Mouse (Mus musculus) limb, embryonic 13.5 days (tissue): ENCODE measurements around the gene Olfr749. TPM values are rescaled to one million over a fixed set of nuclear protein-coding genes. Genes with fewer than 3 reads are reported as not detected.
"Not testable (repeated sequence)": the region's sequence is repeated elsewhere in the genome, so short reads cannot be mapped to it uniquely, and the experiment has no call there.

Experiments
- ATAC-seq: fragments of 200-750 bp; cut with Nextera tagmentation; 2 replicates; pipeline ENCODE4 v1.8.0; 2017; ENCODE audit warnings: low read depth, moderate number of reproducible peaks, moderate TSS enrichment; ENCODE audit not compliant: low FRiP score
- H3K27ac ChIP-seq: fragments of 300-500 bp; sonication (generic); 2 replicates; pipeline ENCODE4 v1.5.1; 2015; ENCODE audit warnings: inconsistent platforms, mild to moderate bottlenecking, moderate library complexity
- H3K27me3 ChIP-seq: fragments of 300-500 bp; sonication (generic); 2 replicates; pipeline ENCODE4 v1.6.1; 2015; ENCODE audit warnings: mild to moderate bottlenecking, inconsistent platforms
- H3K36me3 ChIP-seq: fragments of 300-500 bp; sonication (generic); 2 replicates; pipeline ENCODE4 v1.6.1; 2015; ENCODE audit warnings: inconsistent platforms, mild to moderate bottlenecking, moderate library complexity
- H3K4me1 ChIP-seq: fragments of 300-500 bp; sonication (generic); 2 replicates; pipeline ENCODE4 v1.6.1; 2015; ENCODE audit warnings: inconsistent platforms
- H3K4me2 ChIP-seq: fragments of 300-500 bp; sonication (generic); replicated peaks from 2 replicates; pipeline ENCODE4 v1.6.1; 2015; ENCODE audit warnings: inconsistent platforms, mild to moderate bottlenecking, moderate library complexity
- H3K4me3 ChIP-seq: fragments of 300-500 bp; sonication (generic); 2 replicates; pipeline ENCODE4 v1.5.1; 2015; ENCODE audit warnings: moderate library complexity, mild to moderate bottlenecking, inconsistent platforms
- H3K9ac ChIP-seq: fragments of 300-500 bp; sonication (generic); 2 replicates; pipeline ENCODE4 v1.6.1; 2015; ENCODE audit warnings: mild to moderate bottlenecking, inconsistent platforms
- H3K9me3 ChIP-seq: fragments of 300-500 bp; sonication (generic); 2 replicates; pipeline ENCODE4 v1.6.1; 2016; ENCODE audit warnings: inconsistent platforms
- WGBS: fragments of 180-500 bp; shearing (Covaris S2); methylation state at CpG from one replicate; pipeline ENCODE4 v1.1.7; 2015; 5-methylcytosine and 5-hydroxymethylcytosine counted together
- polyA plus RNA-seq: library from polyadenylated mRNA; unstranded; fragments of >200 nt; fragmentation: Nextera tagmentation; extraction: Ambion mirVana; gene quantifications from 2 replicates; pipeline ENCODE4 v1.2.1, GENCODE M21; 2015

The Olfr749 gene
- not detected in 2 replicates for polyA plus RNA-seq

DNA sequence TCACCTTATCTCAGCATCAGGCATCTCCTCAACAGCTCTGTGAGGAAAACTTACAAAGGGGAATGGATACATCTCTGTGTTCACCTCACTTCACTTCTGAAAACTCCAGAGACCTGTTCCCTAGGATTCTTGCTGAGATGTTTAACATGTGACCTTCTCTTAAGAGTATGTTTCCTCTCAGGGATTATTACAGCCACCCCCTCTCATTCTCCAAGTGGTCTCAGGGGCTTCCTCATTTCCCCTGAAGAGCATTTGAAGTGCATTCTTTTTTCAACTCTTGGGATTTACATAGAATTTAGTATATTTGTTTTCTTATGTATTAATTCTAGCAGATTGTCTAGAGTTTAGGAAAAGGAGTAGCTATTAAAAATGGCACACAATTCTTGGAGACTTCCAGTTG, at the start of gene Olfr749:
Gene Olfr749, minus strand, starts transcription at position 101 of the 400 bp plus-strand sequence.
- H3K9ac ChIP-seq: no peak within 1 kb of the TSS
- H3K36me3 ChIP-seq: no peaks in the 10 kb centered on the region
- no peaks in the 10 kb centered on the region for H3K9me3 ChIP-seq
- ATAC-seq: no peak
- H3K4me1 ChIP-seq: no peaks in the 10 kb centered on the region
- H3K4me2 ChIP-seq: no peak within 1 kb of the TSS
- no peak within 1 kb of the TSS for H3K27ac ChIP-seq
- no peak within 1 kb of the TSS for H3K4me3 ChIP-seq
- H3K27me3 ChIP-seq: no peaks in the 10 kb centered on the region

DNA sequence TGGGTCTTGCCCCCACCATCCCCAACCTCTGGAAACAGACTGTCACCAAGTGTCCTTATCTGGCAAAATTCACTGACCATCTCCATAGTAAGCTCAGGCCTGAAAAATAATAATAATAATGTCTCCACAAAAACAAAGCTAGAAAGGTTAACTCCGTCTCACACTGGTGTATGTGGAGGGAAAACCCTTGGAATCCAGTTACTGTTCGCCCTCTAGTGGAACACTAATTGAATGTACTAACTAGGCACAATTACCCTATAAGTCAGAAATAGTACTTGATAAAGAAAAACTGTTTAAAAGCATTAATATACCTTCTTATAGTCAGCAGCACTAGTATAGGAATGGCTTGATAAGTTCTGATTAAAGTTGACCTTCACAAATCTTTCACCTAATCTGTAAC, 43.3 kb upstream of the Olfr749 start:
- WGBS: 9% methylated on average over 2 of the region's 2 CpGs

DNA sequence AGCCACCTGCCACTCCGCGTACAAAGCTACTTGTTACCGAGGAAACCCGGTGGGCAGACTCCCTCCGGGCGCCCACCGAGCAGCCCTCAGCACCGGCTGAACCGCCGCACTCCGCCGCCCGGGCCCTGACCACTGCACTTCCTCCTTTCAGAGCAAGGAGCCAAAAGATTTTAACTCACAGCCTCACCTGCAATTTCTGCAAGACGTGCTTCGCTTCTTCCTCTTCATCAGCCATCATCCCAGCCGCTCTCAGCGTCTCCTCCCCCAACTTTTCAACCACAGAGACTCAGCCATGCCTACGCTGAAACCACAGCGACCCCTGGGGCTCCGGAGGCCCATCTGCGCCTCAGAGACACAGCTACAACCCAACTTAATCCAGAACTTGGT, 40.4 kb upstream of the Olfr749 start, which contains the start of gene Ttc5:
Gene Ttc5, minus strand, starts transcription at position 269 of the 387 bp plus-strand sequence.
- Histone ChIP-seq H3K27me3 (no peaks in the 10 kb centered on the region), H3K9me3 (no peaks in the 10 kb centered on the region), H3K9ac (peak within 1 kb of the TSS; percentile 81), H3K36me3 (peaks cover 22% of the 10 kb centered on the region), H3K4me2 (peak within 1 kb of the TSS; percentile 71), H3K4me3 (peak within 1 kb of the TSS; percentile 80), H3K4me1 (peaks cover 7% of the 10 kb centered on the region), H3K27ac (peak within 1 kb of the TSS; percentile 40; the same call in 1 of the 2 replicates)
- ATAC-seq: peak; percentile 95
- 1% methylated on average over 21 of the region's 21 CpGs for WGBS

More for the DNA sequence above, 43.3 kb upstream of the Olfr749 start:
- no peak overlapping the region for H3K9ac ChIP-seq
- no peaks in the 10 kb centered on the region for H3K9me3 ChIP-seq
- peaks cover 7% of the 10 kb centered on the region for H3K4me1 ChIP-seq
- ATAC-seq: no peak
- no peak overlapping the region for H3K4me3 ChIP-seq
- H3K36me3 ChIP-seq: no peaks in the 10 kb centered on the region
- H3K4me2 ChIP-seq: no peak overlapping the region
- no peaks in the 10 kb centered on the region for H3K27me3 ChIP-seq
- H3K27ac ChIP-seq: no peak overlapping the region

DNA sequence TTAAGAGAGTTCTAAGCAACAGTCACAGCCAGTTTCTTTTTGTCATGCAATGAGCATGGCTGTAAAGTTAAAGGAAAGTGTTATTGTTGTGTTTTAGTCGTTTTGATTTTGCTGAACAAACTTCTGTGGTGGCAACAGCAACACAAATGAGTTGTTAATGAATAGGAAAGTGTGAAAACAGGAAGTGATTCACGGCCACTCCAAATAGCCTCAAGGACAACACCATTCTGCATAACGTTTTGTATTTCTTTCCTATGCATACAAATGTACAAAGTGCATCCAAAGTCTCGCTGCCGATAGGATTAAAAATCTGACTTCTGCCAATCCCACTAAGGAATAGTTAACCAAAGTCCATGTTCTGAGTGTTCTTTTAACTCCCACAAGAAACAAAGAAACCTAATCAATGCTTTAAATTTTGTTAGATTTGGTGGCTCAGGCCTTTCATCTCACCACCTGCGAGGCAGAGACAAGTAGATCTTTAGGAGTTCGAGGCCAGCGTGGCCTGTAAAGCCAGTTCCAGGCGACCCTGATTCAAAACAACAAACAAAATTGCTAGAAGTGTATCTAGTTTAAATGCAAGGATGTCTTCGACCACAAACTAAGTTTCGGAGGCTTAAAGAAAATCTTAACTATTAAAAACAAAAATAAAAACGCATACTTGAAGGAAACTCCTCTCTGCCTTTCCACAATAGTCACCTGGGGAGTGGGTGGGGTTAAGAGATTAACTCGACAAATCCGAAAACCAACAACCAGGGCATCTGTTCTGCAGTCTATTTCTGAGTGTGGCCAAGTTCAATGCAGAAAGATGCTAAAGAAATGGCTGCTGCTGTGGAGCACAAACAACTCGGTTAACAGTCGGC, 39.7 kb upstream of the Olfr749 start:
- H3K4me2 ChIP-seq: peak overlapping the region; percentile 71
- H3K9me3 ChIP-seq: no peaks in the 10 kb centered on the region
- WGBS: 27% methylated on average over 16 of the region's 16 CpGs
- peak overlapping the region; percentile 40; the same call in 1 of the 2 replicates for H3K27ac ChIP-seq
- H3K4me3 ChIP-seq: peak overlapping the region; percentile 80
- no peaks in the 10 kb centered on the region for H3K27me3 ChIP-seq
- no peak for ATAC-seq
- peaks cover 28% of the 10 kb centered on the region for H3K36me3 ChIP-seq
- H3K9ac ChIP-seq: peak overlapping the region; percentile 81
- peaks cover 7% of the 10 kb centered on the region for H3K4me1 ChIP-seq

- no peaks in the 10 kb centered on the region for H3K27me3 ChIP-seq
- H3K27ac ChIP-seq: no peak overlapping the region
- no peak overlapping the region for H3K4me3 ChIP-seq
- peaks cover 42% of the 10 kb centered on the region for H3K36me3 ChIP-seq
- WGBS: 89% methylated on average over 3 of the region's 3 CpGs
- ATAC-seq: no peak
- no peak overlapping the region for H3K4me2 ChIP-seq
- H3K9ac ChIP-seq: no peak overlapping the region
- peaks cover 7% of the 10 kb centered on the region for H3K4me1 ChIP-seq
- no peaks in the 10 kb centered on the region for H3K9me3 ChIP-seq
These were observed 37.3 kb upstream of the Olfr749 start for GRCm38 (mm10) chr14:50782166-50782565.

GRCm38 (mm10) chr14:50771342-50771741, 26.4 kb upstream of the Olfr749 start:
- Histone ChIP-seq H3K36me3 (peaks cover 85% of the 10 kb centered on the region), H3K4me1 (no peaks in the 10 kb centered on the region), H3K9me3 (no peaks in the 10 kb centered on the region), H3K9ac (no peak overlapping the region), H3K27me3 (no peaks in the 10 kb centered on the region), H3K4me2 (no peak overlapping the region), H3K4me3 (no peak overlapping the region), H3K27ac (no peak overlapping the region)
- no peak for ATAC-seq
- WGBS: 87% methylated on average over 2 of the region's 2 CpGs

DNA sequence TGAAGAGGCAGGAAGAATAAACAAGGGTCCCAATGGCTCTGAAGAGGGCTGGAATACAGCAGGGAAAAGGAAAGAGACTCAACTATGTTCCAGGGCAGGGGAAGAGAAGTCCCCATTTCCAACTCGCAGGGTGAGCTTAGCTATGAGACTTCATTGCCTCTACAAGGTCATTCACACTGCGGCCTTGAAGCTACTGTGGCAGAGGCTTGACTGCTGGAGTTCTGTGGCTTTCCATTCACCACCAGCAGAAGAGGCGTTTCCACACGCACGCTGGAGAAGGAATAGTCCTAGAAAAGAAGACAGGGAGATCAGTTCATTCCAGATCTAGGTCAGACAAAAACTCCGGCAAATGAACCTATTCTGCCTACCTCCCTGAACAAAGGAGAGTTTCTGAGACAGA, 20.8 kb upstream of the Olfr749 start:
- H3K9me3 ChIP-seq: no peaks in the 10 kb centered on the region
- 96% methylated on average over 6 of the region's 6 CpGs for WGBS
- peaks cover 66% of the 10 kb centered on the region for H3K36me3 ChIP-seq

GRCm38 (mm10) chr14:50758416-50759085, 13.7 kb upstream of the Olfr749 start:
- no peaks in the 10 kb centered on the region for H3K9me3 ChIP-seq
- H3K27ac ChIP-seq: no peak overlapping the region
- H3K36me3 ChIP-seq: peaks cover 8% of the 10 kb centered on the region
- H3K4me1 ChIP-seq: no peaks in the 10 kb centered on the region
- H3K27me3 ChIP-seq: no peaks in the 10 kb centered on the region
- no peak overlapping the region for H3K4me3 ChIP-seq
- ATAC-seq: no peak
- H3K9ac ChIP-seq: no peak overlapping the region
- 78% methylated on average over 5 of the region's 5 CpGs for WGBS
- H3K4me2 ChIP-seq: no peak overlapping the region

More for the DNA sequence above, 20.8 kb upstream of the Olfr749 start:
- H3K27me3 ChIP-seq: no peaks in the 10 kb centered on the region
- H3K4me2 ChIP-seq: no peak overlapping the region
- H3K9ac ChIP-seq: no peak overlapping the region
- H3K4me1 ChIP-seq: no peaks in the 10 kb centered on the region
- H3K4me3 ChIP-seq: no peak overlapping the region
- ATAC-seq: no peak
- no peak overlapping the region for H3K27ac ChIP-seq

GRCm38 (mm10) chr14:50741584-50741983, 3.3 kb downstream of the Olfr749 start:
- H3K9ac ChIP-seq: no peak overlapping the region
- WGBS: 74% methylated on average over 2 of the region's 2 CpGs
- no peak overlapping the region for H3K4me2 ChIP-seq
- no peak overlapping the region for H3K4me3 ChIP-seq
- H3K27me3 ChIP-seq: no peaks in the 10 kb centered on the region
- ATAC-seq: no peak
- H3K9me3 ChIP-seq: no peaks in the 10 kb centered on the region
- no peaks in the 10 kb centered on the region for H3K4me1 ChIP-seq
- H3K27ac ChIP-seq: no peak overlapping the region
- no peaks in the 10 kb centered on the region for H3K36me3 ChIP-seq

DNA sequence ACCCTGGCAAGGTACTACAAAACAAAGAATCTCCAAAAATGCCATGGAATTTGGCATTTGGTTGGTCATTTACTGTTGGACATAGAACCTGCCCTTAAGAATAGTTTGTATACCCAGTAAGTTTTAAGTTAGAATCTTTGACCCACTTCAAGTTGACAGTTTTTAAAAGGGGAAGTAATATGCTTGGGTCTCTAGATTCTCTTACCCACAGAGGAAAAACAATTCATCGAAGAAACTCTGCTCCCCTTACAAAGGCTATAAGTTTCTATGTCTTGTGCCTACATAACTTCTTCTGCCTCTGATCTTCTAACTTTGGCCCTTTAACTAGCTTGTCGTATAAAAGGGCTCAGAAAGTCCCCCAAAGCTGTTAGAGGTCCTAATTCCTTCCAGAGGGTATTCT, 4.6 kb downstream of the Olfr749 start:
- no peaks in the 10 kb centered on the region for H3K4me1 ChIP-seq
- no peak overlapping the region for H3K27ac ChIP-seq
- no peak overlapping the region for H3K4me3 ChIP-seq
- H3K27me3 ChIP-seq: no peaks in the 10 kb centered on the region
- no peaks in the 10 kb centered on the region for H3K36me3 ChIP-seq
- H3K9me3 ChIP-seq: no peaks in the 10 kb centered on the region
- ATAC-seq: no peak
- 64% methylated on average over 2 of the region's 2 CpGs for WGBS
- no peak overlapping the region for H3K9ac ChIP-seq
- H3K4me2 ChIP-seq: no peak overlapping the region

DNA sequence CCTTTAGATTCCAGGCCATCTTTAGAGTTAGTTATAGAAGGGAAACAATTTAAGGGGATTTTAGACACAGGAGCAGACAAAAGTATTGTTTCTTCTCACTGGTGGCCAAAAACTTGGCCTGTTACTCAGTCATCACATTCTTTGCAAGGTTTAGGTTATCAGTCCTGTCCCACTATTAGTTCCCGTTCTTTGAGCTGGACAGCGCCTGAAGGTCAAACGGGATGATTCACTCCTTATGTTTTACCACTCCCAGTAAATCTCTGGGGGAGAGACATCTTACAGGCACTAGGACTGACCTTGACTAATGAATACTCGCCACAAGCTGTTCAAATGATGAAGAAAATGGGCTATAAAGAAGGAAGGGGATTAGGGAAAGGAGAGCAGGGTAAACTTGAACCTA, 22.5 kb downstream of the Olfr749 start:
- not testable (repeated sequence) for H3K9me3 ChIP-seq, H3K27ac ChIP-seq, ATAC-seq, H3K9ac ChIP-seq, H3K4me2 ChIP-seq, H3K4me1 ChIP-seq, H3K4me3 ChIP-seq, H3K36me3 ChIP-seq, H3K27me3 ChIP-seq
- 70% methylated on average over 4 of the region's 4 CpGs for WGBS

DNA sequence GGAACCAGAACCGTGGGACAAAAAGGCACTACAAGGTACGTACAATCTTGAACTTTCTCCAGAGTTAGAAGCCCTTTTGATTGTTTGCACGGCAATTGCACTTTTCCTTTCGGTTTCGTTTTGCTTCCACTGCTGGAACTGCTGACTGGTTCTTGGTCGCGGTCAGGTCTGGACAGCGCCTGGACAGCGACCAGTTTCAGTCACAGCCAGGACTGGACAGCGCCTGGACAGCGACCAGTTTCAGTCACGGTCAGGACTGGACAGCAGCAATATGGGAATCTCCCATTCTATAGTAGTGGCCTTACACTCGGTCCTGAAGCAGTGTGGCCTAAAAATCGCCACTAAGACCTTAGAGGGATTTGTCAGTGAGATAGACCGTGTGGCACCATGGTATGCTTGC, 25.0 kb downstream of the Olfr749 start:
- WGBS: 91% methylated on average over 15 of the region's 15 CpGs
- not testable (repeated sequence) for H3K27ac ChIP-seq, H3K4me1 ChIP-seq, H3K36me3 ChIP-seq, H3K4me3 ChIP-seq, H3K27me3 ChIP-seq, H3K9ac ChIP-seq, H3K4me2 ChIP-seq, H3K9me3 ChIP-seq, ATAC-seq
